ENCODE assay signal across 15 mouse cellular contexts in the genomic region with DNA sequence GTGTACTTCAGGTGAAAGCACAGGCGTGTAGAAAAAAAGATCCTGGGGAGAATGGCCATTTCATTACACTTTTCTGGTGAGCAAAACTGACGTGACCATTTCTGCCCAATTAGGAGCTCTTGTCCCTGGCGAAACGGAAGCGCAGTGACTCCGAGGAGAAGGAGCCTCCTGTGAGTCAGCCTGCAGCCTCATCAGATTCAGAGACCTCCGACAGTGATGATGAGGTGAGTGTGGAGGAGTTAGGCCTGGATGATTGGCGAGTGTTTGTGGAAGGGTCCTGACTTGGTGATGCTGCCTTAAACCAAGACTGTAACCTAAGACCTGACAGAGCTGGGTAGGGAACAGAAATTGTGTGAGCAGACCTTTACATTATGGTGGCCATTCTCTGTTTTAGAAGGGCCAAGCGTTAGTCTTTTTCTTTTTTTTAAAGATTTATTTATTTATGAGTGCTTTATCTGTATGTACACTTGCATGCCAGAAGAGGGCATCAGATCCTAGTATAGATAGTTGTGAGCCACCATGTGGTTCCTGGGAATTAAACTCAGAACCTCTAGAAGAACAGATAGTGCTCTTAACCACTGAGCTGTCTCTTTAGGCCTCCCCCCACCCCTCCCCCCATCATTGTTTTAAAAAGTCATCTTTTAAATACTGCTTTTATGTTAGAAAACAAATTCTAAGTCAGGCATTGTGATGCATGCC. TPM values are rescaled to one million over a fixed set of nuclear protein-coding genes. Genes with fewer than 3 reads are reported as not detected.
DNase-seq lines count a peak whose midpoint lies in the region; ATAC-seq and TF ChIP-seq lines count a peak whose summit lies in the region.
"Had no signal": no experiment of that assay in that cellular context is flagged by ENCODE, and none has a peak within 500 bp of the region (broad histone marks: within the 10 kb centered on the region; RNA-seq: fewer than 3 reads in every experiment).

No protein-coding gene starts in this region.

- peaks cover 2% of the 10 kb centered on the region; the same call in 1 of the 2 replicates for H3K36me3 ChIP-seq in liver, embryonic 14.5 days (replicated peaks; ENCODE audit: control insufficient read depth, insufficient read depth, low read depth)
- H3K36me3 ChIP-seq in liver, embryonic 11.5 days (ENCODE audit: control insufficient read depth, insufficient read depth, low read length): peaks cover 2% of the 10 kb centered on the region
- peaks cover 8 to 9% of the 10 kb centered on the region in 2 experiments for H3K36me3 ChIP-seq in MEL (ENCODE audit: control insufficient read depth in 1 of 2, insufficient read depth in 2 of 2, low read length in 2 of 2)

- no peak for TF ChIP-seq POLR2A in MEL (IDR thresholded peaks at IDR 0.05; ENCODE audit: control insufficient read depth in 1 of 2, insufficient read depth in 1 of 2, low read depth in 1 of 2, low read length in 2 of 2, poor library complexity in 1 of 2)

- no peak overlapping the region for H3K4me2 ChIP-seq in liver, embryonic 14.5 days (ENCODE audit: low read depth)
- H3K4me2 ChIP-seq in liver, embryonic 11.5 days: no peak overlapping the region
- H3K4me2 ChIP-seq: heart, embryonic 12.5 days; hindbrain, embryonic 14.5 days; stomach, embryonic 15.5 days had no signal

- TF ChIP-seq EP300 in liver, embryonic 14.5 days (IDR thresholded peaks at IDR 0.05; ENCODE audit: low read depth): no peak
- no peak for TF ChIP-seq EP300 in MEL (IDR thresholded peaks at IDR 0.05; ENCODE audit: low read depth in 1 of 2, low read length in 2 of 2)

- H3K9me3 ChIP-seq in liver, embryonic 14.5 days (ENCODE audit: control insufficient read depth, low read length): no peaks in the 10 kb centered on the region
- H3K9me3 ChIP-seq in liver, embryonic 11.5 days (ENCODE audit: control insufficient read depth, low read length): no peaks in the 10 kb centered on the region
- H3K9me3 ChIP-seq in MEL (replicated peaks; ENCODE audit: insufficient read depth, low read length): no peaks in the 10 kb centered on the region
- H3K9me3 ChIP-seq: heart, embryonic 12.5 days; stomach, embryonic 15.5 days had no signal

- no peak overlapping the region for H3K27ac ChIP-seq in liver, embryonic 14.5 days
- no peak overlapping the region for H3K27ac ChIP-seq in liver, embryonic 11.5 days (ENCODE audit: low read depth, low read length)
- no peak overlapping the region for H3K27ac ChIP-seq in MEL (ENCODE audit: control insufficient read depth, low read depth, low read length)
- H3K27ac ChIP-seq: hindbrain, embryonic 14.5 days; macrophage; stomach, embryonic 15.5 days had no signal

- TF ChIP-seq RAD21 in MEL (IDR thresholded peaks at IDR 0.05; ENCODE audit: low read depth, low read length): peak; percentile 19

- H3K79me2 ChIP-seq in MEL (ENCODE audit: control insufficient read depth, insufficient read depth, low read length, poor library complexity): no peaks in the 10 kb centered on the region

- H3K4me3 ChIP-seq in liver, embryonic 14.5 days (ENCODE audit: insufficient read depth in 1 of 2, low read depth in 2 of 2, low read length in 2 of 2): no peak overlapping the region
- no peak overlapping the region for H3K4me3 ChIP-seq in liver, embryonic 11.5 days (ENCODE audit: low read depth, low read length)
- H3K4me3 ChIP-seq in MEL (ENCODE audit: control insufficient read depth in 1 of 2, insufficient read depth in 1 of 2, low read depth in 2 of 2, low read length in 2 of 2): no peak overlapping the region
- H3K4me3 ChIP-seq: erythroblast, embryonic 14.5 days; heart, embryonic 12.5 days; stomach, embryonic 15.5 days had no signal

- no peak for ATAC-seq in liver, embryonic 14.5 days (ENCODE audit: insufficient read depth)
- ATAC-seq in liver, embryonic 11.5 days (replicated peaks; ENCODE audit: low FRiP score): no peak

- 77% methylated on average over 9 of the region's 9 CpGs for WGBS in liver, embryonic 14.5 days (ENCODE audit: insufficient replicate concordance)
- WGBS in liver, embryonic 11.5 days: 82% methylated on average over 9 of the region's 9 CpGs

- DNase-seq in embryo, embryonic 11 days: peak; percentile 16
- DNase-seq in embryo, embryonic 9.5 days (ENCODE audit: extremely low spot score): no peak
- DNase-seq in liver, embryonic 14.5 days (ENCODE audit: low read depth in 3 of 3, low spot score in 3 of 3): no peak
- DNase-seq in liver, embryonic 11.5 days (ENCODE audit: low spot score): no peak
- DNase-seq in MEL (ENCODE audit: low read depth, low spot score): no peak
- peak; percentile 16 for DNase-seq in naive thymus-derived CD4-positive, alpha-beta T cell, adult 2 months (ENCODE audit: low read depth)
- DNase-seq in ovary, postnatal 36 days (ENCODE audit: low spot score): no peak
- no peak for DNase-seq in layer of hippocampus, adult 11-12 months (ENCODE audit: low spot score)
- DNase-seq: kidney, postnatal 4 days; right cerebral cortex, adult 18-20 months had no signal

- TF ChIP-seq CTCF in liver, embryonic 14.5 days (IDR thresholded peaks at IDR 0.05; ENCODE audit: low read depth): peak; percentile 27; the same call in 1 of the 2 replicates
- TF ChIP-seq CTCF in MEL (IDR thresholded peaks at IDR 0.05 in 2 of 3, conservative IDR thresholded peaks at IDR 0.05 in 1 of 3; ENCODE audit: control insufficient read depth in 1 of 3, insufficient read depth in 1 of 3, low read depth in 2 of 3, low read length in 3 of 3, poor library complexity in 1 of 3, severe bottlenecking in 1 of 3): peak in 1 of 3 experiments; percentile 36; a peak in 2 of 6 replicates

- no peaks in the 10 kb centered on the region for H3K4me1 ChIP-seq in liver, embryonic 14.5 days (replicated peaks; ENCODE audit: control insufficient read depth in 2 of 2, insufficient read depth in 2 of 2, low read length in 1 of 2)
- H3K4me1 ChIP-seq in liver, embryonic 11.5 days (replicated peaks; ENCODE audit: control insufficient read depth, insufficient read depth, low read length): no peaks in the 10 kb centered on the region
- peaks cover 4 to 9% of the 10 kb centered on the region in 2 experiments; a peak in 3 of 4 replicates for H3K4me1 ChIP-seq in MEL (ENCODE audit: control insufficient read depth in 1 of 2, insufficient read depth in 2 of 2, low read length in 2 of 2)
- H3K4me1 ChIP-seq: stomach, embryonic 15.5 days had no signal

- H3K9ac ChIP-seq in liver, embryonic 14.5 days (replicated peaks): no peak overlapping the region
- no peak overlapping the region for H3K9ac ChIP-seq in liver, embryonic 11.5 days (ENCODE audit: low read depth, low read length)
- no peak overlapping the region for H3K9ac ChIP-seq in MEL (ENCODE audit: control insufficient read depth, low read depth, low read length, poor library complexity, severe bottlenecking)
- H3K9ac ChIP-seq: heart, embryonic 12.5 days; hindbrain, embryonic 14.5 days; stomach, embryonic 15.5 days had no signal

- H3K27me3 ChIP-seq in liver, embryonic 14.5 days (ENCODE audit: control insufficient read depth, insufficient read depth, low read length): no peaks in the 10 kb centered on the region
- H3K27me3 ChIP-seq in liver, embryonic 11.5 days (replicated peaks; ENCODE audit: control insufficient read depth, insufficient read depth, low read length): no peaks in the 10 kb centered on the region
- no peaks in the 10 kb centered on the region for H3K27me3 ChIP-seq in MEL (ENCODE audit: control insufficient read depth in 1 of 2, insufficient read depth in 2 of 2, low read length in 2 of 2)
- H3K27me3 ChIP-seq: heart, embryonic 12.5 days; stomach, embryonic 15.5 days had no signal

TF ChIP-seq in MEL, 35 proteins besides CTCF, POLR2A, EP300 and RAD21:
- TF ChIP-seq SMC3 (IDR thresholded peaks at IDR 0.05; ENCODE audit: low read depth, low read length) (peak; percentile 30; the same call in 1 of the 2 replicates), UBTF (IDR thresholded peaks at IDR 0.05; ENCODE audit: borderline replicate concordance, insufficient read depth, low read depth, low read length) (no peak), MYC (IDR thresholded peaks at IDR 0.05; ENCODE audit: low read depth, low read length) (0 out of 2 replicates have a peak, but pooled peaks have one; percentile 29)

RNA-seq across cellular contexts. Expression of gene Rtf1, which starts 17.3 kb away (rescaled TPM):
- polyA plus RNA-seq in liver, embryonic 14.5 days (2012; rRNA removed): 6.1 and 7.9 TPM in 2 replicates
- polyA plus RNA-seq in liver, embryonic 14.5 days (2014; fragmentation: Nextera tagmentation; extraction: Ambion mirVana): 6.6 and 9.0 TPM in 2 replicates
- 21.5 and 25.3 TPM in 2 replicates for polyA plus RNA-seq in liver, embryonic 11.5 days (2014; fragmentation: Nextera tagmentation; extraction: Ambion mirVana)
- total RNA-seq in MEL (2012; rRNA removed): 10.6 and 12.8 TPM in 2 replicates
- 10 to 100 TPM in 1 of 2 experiments, not detected in 1; 46.0 TPM for polyA plus RNA-seq in MEL (2012; ENCODE audit: insufficient read depth in 1 of 2, insufficient read length in 2 of 2, low read depth in 1 of 2, low replicate concordance in 2 of 2, missing spikeins in 1 of 2)

RNA-seq across cellular contexts. Expression of gene Ndufaf1, which starts 29.5 kb away (rescaled TPM):
- 7.1 and 11.7 TPM in 2 replicates for polyA plus RNA-seq in liver, embryonic 14.5 days (2012; rRNA removed)
- polyA plus RNA-seq in liver, embryonic 14.5 days (2014; fragmentation: Nextera tagmentation; extraction: Ambion mirVana): 28.5 and 30.2 TPM in 2 replicates
- polyA plus RNA-seq in liver, embryonic 11.5 days (2014; fragmentation: Nextera tagmentation; extraction: Ambion mirVana): 64.6 and 66.9 TPM in 2 replicates
- 25.3 and 25.8 TPM in 2 replicates for total RNA-seq in MEL (2012; rRNA removed)
- polyA plus RNA-seq in MEL (2012; ENCODE audit: insufficient read depth in 1 of 2, insufficient read length in 2 of 2, low read depth in 1 of 2, low replicate concordance in 2 of 2, missing spikeins in 1 of 2): 10 to 100 TPM in 1 of 2 experiments, not detected in 1; 18.0 TPM

RNA-seq across cellular contexts. Expression of gene Itpka, which starts 50.0 kb away (rescaled TPM):
- polyA plus RNA-seq in liver, embryonic 14.5 days (2012; rRNA removed): 2.0 and 2.1 TPM in 2 replicates
- 2.3 and 2.4 TPM in 2 replicates for polyA plus RNA-seq in liver, embryonic 14.5 days (2014; fragmentation: Nextera tagmentation; extraction: Ambion mirVana)
- 3.9 and 4.0 TPM in 2 replicates for polyA plus RNA-seq in liver, embryonic 11.5 days (2014; fragmentation: Nextera tagmentation; extraction: Ambion mirVana)
- total RNA-seq in MEL (2012; rRNA removed): 1.8 and 2.1 TPM in 2 replicates
- polyA plus RNA-seq in MEL (2012; ENCODE audit: insufficient read depth in 1 of 2, insufficient read length in 2 of 2, low read depth in 1 of 2, low replicate concordance in 2 of 2, missing spikeins in 1 of 2): 1 to 10 TPM in 1 of 2 experiments, not detected in 1; 3.1 TPM
- polyA plus RNA-seq: macrophage had no signal

Comparison
In these comparisons a context has a peak if more than half of its experiments do, and no peak if none do; other contexts are left out.
1. DNase-seq: peak in embryo, embryonic 11 days (single experiment) and naive thymus-derived CD4-positive, alpha-beta T cell, adult 2 months (single experiment); none in embryo, embryonic 9.5 days (single experiment), liver, embryonic 14.5 days (0 of 3), liver, embryonic 11.5 days (single experiment), MEL (single experiment), ovary, postnatal 36 days (single experiment) and layer of hippocampus, adult 11-12 months (single experiment).